Mouse (Mus musculus) frontal cortex, postnatal 10 days (tissue): ENCODE measurements around the gene 1700042G07Rik.

ENCODE experiments used
- DNase-seq, 2 experiments: peaks; one replicate each; pipeline ENCODE4 v3.0.0; 2022; ENCODE audit warnings: low spot score in 2 of 2, mixed read lengths in 1 of 2

1700042G07Rik gene

DNA sequence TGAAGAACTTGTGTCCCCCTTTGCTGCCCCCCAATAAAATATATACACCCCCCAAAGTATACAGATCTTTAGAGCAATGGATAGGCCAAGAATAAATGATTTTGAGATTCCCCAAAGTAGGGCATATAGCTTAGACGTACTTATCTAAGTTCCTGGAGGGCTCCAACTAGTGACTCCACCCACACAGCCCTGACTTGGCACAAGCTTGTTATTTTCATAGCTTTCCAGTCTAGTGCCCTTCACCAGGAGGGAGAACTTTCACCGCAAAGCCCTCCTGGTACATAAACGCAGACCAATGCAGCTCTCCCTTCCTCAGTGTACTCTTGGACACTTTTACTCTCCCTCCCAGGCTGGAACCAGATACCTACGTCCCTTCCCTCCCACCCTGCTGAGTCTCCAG, 11.0 kb upstream of the 1700042G07Rik start:
- DNase-seq = no peak

DNA sequence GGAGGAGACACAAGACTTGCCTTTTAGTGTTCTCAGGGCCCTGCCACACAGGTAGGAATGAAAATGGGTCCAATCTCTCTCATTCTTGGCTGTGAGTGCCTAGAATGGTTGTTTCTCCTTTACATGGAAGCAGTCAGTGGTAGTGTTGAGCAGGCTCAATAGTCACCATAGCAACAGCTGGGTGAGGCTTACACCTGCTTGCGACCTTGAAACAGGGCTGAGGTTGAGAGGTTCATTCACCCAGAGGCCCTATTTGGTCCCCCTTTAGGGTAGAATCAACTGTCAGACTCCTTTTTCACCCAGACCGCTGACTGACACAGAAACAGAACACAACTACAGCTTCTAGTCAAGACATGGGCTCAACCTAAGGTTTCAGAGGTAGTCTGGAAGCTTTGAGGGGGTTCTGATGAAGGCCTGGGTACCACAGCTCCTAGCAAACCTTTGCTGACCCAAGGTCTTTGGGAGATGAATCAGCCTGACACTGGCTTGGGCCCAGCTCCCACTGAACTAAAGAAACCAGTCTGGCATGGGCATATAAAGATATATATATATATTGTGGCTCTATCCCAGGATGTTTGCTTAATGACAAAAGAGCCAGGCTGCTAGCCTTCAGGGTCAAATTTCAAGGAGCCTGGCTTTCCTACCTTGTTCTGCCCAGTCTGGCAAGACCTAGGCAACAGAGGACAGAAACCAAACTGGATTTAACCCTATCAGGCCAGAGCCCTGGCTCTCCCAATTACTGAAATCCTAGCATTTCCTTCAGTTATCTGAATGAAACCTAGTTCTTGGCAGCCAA, 8.2 kb upstream of the 1700042G07Rik start:
- DNase-seq = no peak

DNA sequence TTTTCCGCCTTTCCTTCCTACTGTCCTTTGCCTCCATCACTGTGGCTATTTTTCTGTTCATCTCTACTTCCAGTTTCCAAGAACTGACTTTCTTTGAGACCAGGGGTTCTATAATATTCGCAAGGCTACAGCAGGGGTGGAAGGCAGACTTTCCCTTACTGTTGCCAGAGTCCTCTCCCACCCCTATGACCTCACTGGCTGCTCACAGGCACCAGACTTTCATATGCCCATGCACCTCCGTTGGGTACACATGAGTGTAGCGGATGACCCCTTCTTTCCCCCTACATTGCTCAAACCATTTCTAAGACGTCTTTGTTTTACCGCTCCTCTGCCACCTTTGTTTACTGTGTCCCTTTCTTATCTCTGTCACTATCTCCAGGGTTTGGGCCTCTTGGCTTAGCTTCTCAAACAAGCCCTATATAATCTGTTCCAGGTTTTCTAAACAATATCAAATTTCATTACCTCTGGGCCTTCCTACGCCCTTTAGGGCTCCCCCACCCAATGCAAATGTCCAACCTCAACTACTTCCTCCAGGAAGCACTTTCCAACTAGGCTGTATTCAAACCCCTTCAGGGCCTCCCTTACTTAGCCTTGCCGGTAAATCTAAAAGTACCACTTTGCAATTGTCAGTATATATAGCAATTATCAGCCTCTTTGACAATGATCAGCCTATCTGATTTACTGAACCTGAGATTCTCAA, 7.3 kb upstream of the 1700042G07Rik start:
- no peak for DNase-seq

DNA sequence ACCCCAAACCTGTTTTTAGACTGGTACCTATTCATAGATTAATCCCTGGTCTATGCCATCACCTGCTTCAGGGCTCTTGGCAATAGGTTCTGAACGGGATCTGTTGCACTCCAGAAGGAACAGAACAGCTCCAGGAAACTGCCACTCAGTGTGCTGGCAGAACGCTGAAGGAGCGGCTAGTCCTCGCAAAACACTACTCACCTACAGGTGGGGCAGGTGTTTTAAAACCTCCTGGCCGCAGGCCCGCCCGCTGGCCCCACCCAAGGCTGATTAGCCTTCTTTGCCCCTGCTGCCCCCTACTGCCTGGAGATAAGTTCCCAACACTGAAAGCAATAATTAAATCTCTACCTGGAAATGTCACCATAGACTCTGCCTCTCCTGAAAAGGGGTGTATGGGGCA, 5.8 kb upstream of the 1700042G07Rik start, which contains the start of gene Tspan1:
Gene Tspan1 (minus strand): TSS at position 198 of the 400 bp plus-strand sequence.
- no peak for DNase-seq

DNA sequence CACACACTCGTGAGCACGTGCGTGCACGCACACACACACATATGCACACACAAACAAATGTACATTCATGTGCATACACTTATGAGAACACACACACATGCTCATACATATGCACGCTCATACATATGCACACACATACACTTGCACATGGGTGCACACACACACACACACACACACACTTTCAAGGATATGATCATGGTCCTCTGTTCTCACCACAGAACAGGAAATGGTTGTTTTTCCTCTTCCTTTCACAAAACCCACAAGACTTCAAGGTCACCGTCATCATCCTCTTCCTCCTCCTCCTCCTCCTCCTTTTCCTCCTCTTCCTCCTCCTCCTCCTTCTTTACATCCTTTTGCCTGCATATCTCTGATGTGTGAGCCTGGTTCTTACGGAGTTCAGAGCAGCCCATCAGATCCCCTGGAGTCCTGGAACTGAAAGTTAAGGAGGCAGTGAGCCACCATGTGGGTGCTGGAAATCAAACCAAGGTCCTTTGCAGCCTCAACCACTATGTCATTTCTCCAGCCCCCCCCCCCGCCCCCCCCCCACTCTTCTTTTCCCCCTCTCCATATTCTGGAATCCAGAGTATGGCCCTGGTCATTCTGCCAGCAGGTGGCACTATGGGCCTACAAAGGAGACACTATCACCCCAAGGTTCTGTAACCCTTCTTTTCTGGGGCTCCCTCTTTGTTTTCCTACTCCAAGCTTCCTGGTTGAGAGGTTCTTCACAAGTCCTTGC, 4.4 kb upstream of the 1700042G07Rik start:
- DNase-seq = peak in 1 of 2 experiments; percentile 71

DNA sequence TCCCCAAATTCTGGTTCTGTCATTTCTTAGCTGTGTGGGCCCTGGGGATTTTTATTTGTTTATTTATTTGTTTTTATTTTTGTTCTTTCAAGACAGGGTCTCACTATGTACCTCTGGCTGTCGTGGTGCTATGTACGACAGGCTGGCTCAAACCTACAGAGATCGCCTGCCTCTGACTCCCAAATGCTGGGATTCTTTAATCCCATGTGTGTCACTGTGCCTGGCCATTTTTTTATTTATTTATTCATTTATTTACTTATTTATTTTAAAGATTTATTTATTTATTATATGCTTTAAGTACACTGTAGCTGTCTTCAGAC, 3.9 kb upstream of the 1700042G07Rik start:
- no peak for DNase-seq

DNA sequence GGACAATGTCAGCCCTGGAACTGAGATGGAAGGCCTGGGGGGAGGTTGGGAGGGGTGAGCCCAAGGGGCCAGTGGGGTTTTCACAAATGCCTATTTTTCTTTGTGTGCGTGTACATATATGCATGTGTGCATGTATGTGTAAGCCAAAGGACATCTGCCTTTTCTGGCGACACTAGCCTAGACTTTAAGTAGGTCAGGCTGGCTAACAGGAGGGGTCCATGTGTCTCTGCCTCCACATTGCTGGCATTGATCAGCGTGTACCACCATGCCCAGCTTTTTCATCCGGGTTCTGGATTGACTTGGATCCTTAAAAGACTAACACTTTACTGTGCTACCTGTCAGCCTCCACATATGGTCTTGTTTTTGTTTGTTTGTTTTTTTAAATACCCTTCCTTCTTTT, 580 bp downstream of the 1700042G07Rik start:
- DNase-seq = no peak

DNA sequence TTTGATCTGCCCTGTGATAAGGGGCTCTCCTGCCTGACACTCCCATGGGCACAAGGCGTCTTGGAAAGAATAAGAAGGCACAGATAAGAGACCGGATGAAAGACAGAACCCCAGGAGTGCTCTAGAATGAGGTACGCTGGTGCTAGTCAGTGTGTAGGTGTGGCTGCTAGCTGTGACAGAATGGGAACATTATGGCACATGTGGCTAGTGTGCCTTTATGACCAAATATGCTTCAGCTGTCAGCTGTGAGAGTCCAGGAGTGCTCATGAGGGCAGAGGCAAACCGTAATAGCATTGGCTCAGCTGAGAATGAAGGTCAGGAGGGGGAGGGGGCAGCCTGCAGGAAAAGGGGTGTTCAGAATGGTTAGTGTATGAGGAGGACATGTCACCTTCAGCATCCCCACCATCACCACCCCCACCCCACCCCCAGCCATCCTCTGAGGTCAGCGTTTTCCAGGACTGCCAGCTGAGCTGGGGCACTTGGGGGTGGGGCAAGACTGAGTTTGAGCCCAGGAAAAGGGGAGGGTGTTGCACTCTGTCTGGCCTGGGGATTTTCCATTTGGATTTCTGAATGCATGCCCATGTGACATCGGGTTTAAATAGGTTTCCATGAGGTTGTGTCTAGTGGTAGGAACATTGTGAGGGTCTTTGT, 1.4 kb downstream of the 1700042G07Rik start:
- no peak for DNase-seq

DNA sequence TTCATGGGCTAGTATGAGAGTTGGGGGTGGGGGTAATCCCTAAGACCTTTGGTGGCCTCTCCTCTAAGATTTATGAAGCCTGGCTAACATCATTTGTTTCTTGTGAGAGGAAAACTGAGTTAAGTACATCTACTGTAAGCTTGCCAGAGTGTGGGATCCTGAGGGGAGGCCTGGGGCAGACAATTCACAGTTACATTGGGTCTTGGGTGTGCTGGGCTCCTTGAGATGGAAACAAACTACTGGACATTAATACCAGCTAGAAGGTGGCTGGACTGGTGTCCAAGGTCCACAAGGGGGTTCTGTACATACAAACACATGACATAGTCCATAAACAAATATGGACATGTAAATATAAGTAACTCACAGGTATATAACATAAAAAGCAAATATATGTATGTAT, 2.0 kb downstream of the 1700042G07Rik start:
- DNase-seq = no peak

DNA sequence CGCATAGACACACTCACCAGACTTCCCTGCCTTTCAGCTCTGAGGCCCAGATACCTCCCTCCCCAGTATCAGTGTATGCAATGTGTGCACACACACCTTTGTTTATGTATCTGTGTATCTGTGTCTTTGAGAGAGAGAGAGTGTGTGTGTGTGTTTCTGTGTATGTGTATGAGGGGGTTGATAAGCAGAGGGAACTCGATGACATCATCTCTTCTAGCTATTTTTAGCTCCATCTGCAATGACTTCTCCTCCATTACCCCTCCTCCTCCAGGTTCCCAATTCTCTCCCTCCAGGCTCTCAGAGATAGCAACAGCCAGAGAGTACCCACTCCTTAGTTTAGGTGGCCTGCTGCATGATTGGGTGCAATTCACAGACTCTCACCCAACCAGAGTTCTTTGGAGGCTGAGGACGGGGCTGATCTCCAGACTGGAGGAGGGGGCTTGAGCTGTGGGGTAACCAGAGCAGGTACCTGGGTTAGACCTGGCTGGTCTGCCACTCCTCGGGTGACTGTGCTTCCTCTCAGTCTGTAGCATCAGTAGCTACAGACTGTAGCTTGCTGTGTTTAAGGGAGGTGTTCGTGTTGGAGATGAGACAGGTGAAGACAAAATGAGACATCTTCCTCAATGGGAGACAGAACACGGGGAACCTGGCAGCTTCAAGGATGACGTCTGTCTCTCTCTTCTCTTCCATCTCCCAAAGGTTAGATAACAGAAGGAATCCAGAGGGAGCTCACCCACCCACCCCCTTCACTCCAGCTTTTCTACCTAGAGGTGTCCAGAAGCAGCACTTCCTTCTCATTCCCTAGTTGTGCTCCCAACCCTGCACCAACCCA, 2.8 kb downstream of the 1700042G07Rik start:
- peak; percentile 51 to 72 for DNase-seq

DNA sequence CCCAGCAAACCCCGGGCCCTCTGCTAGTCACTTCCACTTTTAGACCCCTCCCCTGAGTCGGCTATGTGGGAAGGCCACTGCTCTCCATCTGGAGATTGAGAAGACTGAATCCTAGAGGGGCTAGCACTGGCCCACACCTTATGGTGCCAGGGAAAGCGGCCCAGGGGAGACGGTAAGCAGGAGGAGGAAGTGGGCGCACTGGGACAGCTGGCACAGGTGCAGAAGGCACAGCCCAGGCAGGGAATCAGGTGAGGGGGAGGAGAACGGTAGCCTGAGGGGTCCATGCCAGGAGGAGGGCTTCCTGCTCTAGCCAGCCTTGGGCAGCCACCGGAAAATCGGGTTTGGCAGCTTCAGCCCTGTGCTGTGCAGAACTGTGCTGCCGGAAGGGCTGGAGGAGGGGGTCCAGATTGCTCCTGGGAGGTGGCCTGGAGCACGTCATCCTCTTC, 3.4 kb downstream of the 1700042G07Rik start:
- peak; percentile 71 to 72 for DNase-seq

DNA sequence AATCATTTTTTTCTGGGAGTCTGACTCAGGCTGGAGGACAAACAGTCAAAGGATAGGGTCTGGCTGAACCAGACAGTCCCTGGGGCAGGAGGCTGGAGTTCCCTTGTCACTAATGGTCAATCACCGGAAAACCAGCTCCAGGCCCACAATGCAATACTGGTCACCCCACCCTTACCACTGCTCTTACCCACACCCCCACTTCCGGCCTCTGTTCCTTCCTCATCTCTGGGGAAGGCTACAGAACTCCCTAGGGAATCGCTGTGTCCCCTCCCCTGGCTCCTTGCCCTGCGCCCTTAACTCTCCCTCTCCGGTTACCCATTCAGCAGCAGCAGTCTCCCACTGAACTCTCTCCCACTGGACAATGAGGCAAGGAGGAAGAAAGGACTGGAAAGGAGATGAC, 4.0 kb downstream of the 1700042G07Rik start:
- peak in 1 of 2 experiments; percentile 46 for DNase-seq

DNA sequence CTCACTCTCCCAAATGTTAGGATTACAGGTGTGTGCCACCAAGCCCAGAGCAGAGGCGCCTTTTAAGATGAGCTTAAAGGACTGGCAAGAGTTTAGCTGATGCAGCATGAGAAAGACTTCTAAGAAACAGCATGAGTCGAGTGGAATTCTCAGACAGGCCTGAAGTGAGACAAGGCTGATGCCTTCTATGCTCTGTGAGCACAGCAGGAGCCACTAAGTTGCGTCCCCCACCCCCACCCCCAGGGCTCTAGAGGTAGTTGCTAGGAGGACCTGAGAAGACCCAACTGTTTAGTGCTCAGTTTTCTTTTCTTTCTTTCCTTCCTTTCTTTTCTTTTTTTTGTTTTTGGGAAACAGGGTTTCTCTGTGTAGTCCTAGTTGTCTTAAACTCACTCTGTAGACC, 8.9 kb downstream of the 1700042G07Rik start:
- DNase-seq = no peak

DNA sequence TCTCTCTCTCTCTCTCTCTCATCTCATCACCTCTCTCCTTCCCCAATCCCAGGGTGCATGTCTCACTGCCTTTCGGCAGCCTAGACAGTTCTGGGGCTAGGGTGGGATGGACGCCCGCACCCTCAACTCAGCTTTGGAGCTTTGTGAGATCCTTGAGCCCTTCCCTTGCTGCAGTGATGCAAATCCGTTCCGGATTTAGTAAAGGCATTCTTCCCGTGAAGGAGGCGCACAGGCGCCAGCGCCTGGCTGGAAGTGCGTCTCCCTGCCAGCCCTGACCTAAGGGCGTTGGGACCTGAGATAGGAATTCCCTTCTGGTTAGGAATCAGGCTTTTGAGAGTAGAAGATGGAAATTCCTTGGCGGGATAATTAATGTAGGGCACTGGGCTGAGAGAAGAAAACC, 9.6 kb downstream of the 1700042G07Rik start:
- no peak for DNase-seq

DNA sequence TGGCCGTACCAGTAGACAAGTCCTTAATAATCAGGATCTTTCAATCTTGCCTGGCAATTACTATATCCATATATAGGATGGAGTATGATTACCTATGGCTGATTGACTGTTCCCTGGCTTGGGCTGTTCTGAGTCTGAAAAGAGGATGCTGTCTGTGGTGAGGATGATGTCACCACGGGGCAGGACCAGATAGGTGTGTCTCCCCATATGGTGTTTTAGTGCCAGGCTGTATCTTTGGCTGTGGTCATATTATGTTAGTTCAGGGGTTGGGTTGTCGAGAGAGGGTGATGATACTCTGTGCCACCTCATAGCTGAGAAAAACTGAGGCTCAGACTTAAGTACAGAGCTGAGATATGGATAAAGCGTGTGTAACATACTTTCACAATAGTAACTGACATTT, 11.9 kb downstream of the 1700042G07Rik start:
- DNase-seq = no peak

DNA sequence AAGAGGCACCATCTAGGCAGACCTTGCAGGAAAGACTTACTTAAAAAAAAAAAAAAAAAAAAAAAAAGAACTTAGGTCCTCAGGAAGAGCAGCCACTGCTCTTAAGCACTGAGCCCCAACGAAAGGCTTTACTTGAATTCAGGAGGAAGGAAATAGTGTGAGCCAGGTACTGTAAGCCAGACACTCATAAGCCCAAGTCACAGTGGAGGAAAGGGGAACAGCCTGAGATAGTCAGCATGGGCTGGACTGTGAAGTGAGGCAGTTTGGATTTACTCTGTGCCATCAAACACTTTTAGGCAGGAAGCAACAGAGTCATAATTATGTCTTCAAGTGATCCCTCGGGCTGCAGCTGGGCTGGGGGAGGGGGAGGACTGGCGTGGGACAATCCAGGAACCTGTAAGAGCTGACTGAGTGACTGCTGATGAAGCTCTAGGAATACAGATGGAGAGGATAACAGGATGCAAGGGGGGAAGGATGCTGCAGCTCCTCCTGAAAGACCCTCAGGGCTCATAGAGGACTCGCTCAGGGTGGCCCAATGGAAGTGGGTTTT, 19.2 kb downstream of the 1700042G07Rik start:
- DNase-seq = peak in 1 of 2 experiments; percentile 31

DNA sequence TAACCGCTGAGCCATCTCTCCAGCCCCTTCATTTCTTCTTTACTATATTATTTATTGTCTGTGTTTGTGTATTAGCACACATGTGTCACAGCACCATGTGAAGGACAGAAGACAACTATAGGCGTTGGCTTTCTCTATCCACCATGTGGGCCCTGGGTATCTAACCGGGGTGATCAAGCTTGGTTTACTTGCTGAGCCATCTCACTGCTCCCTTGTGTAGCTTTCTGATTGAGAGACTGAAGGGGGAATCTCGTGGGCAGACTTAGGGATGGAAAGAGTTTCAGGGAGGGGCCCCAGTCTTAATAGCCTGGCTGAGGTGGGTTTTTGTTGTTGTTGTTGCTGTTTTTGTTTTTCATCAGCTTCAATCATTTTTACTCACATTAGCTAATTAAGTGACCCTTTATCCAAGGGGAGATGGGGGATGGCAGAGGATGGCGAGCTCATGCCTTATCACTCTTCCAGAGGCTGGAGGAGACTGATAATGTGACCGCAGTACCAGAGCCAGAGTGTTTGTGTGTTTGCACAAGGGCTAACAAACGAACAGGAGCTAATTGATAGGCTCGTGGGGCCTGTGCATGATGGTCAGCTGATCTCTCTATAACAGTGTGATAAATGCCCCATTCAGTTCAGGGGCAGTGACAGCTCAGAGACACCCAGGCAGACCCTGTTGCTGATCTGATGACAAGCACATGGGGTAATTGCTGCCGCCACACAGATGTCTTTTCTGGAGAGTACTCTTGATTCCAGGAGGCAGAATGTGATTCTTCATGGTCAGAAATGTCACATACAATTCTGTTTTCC, 20.6 kb downstream of the 1700042G07Rik start:
- no peak for DNase-seq

DNA sequence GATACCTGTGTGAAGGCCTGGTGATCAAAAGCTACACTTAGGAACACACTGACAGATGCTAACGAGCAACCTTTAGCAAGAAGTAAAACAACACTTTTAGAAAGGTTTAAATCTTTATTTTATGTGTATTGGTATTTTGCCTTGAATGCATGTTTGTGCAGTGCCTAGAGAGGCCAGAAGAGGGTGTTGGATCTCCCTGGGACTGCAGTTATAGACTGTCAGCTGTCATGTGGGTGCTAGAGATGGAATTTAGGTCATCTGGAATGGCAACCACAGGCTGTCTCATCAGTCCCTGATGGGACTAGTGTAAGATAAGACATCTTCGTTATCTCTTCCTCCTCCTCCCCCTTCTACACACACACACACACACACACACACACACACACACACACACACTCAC, 25.2 kb downstream of the 1700042G07Rik start:
- DNase-seq = no peak

DNA sequence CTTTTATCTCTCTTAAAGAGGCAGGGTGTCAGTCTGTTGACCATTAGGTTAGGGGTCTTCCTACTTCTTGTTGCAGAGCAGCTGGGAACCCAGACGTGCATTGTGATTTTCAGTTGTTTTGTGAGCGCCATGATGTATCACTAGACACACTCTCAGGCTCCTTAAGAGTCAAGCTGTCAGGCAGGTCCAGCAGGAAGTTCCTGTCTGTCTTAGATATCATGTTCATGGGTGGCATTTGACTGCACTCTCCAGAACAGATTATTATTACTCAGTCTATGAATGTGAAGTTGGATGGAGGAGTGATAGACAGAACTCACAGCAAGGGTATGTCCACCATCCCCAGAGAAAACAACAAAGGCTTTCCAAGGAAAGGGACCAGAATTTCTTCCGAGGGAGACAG, 31.2 kb downstream of the 1700042G07Rik start:
- DNase-seq = no peak

DNA sequence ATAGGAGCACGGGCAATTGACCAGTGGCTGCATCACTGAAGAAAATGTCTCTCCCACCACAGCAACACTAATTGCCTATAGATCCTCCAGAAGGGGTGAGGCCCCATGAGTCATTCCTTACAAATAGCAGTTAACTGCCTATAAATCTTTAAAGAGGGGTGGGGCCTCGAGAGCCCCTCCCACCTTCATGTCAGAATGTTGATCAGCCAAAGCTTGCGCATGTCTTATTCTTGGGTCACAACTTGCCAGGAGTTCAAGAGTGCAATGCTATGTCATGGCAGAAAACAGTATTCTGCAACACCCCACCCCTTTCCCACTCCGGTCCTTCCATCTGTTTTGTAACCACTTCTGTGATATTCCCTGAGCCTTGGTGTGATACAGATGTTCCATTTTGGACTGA, 33.4 kb downstream of the 1700042G07Rik start:
- DNase-seq = no peak
